Mouse (Mus musculus) adrenal gland, adult 8-10 months (tissue): ENCODE results near the gene Gm17409. TPM values are rescaled to one million over a fixed set of nuclear protein-coding genes. Genes with fewer than 3 reads are reported as not detected.

ENCODE experiments used
- DNase-seq: peaks from one replicate; pipeline ENCODE4 v3.0.0; 2022
- total RNA-seq, 4 experiments: library from RNA; stranded (reverse); gene quantifications; 2 replicates each; pipeline ENCODE4 v1.2.4; 2022

Gm17409 gene
- not detected for total RNA-seq

DNA sequence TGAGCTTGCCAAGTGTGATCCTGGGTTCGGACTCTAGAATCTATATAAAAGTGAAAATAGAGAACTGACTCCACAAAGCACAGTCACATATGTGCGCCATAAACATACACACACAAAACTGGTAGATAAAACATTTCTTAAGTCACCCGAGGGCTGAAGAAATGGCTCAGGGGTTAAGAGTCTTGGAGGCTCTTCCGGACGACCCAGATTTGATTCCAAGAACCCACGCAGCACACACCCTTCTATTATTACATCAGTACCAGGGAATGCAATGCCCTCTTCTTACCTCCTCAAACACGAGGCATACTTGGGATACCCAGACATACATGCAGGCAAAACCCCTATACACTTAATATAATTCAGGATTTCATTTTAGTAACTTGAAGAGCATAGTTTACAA is at the start of gene Gm17409:
Gm17409 (plus strand) TSS at position 301 of the 400 bp plus-strand sequence.
- DNase-seq: no peak

DNA sequence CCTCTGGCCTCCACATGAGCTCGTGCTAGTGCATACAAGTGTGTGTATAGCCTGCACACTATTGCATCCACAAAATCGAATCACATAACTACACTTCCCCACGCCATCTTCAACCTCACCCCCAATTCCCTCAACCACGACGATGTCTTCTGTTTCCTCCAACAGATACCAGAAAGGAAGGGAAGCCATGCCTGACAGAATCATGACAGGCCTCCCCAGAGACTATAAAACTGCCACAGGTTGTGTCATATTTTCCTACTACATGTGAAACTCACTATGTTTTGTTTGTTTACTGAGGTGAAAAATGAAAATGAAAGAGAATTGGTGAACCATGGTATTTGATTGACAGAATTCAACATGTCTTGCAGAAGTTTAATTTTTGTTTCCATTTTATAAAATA is 46.6 kb upstream of the Gm17409 start:
- no peak for DNase-seq

GRCm38 (mm10) chr2:58425436-58426004 is 44.4 kb upstream of the Gm17409 start:
- DNase-seq: no peak

GRCm38 (mm10) chr2:58432211-58432610 is 37.7 kb upstream of the Gm17409 start:
- DNase-seq: no peak

DNA sequence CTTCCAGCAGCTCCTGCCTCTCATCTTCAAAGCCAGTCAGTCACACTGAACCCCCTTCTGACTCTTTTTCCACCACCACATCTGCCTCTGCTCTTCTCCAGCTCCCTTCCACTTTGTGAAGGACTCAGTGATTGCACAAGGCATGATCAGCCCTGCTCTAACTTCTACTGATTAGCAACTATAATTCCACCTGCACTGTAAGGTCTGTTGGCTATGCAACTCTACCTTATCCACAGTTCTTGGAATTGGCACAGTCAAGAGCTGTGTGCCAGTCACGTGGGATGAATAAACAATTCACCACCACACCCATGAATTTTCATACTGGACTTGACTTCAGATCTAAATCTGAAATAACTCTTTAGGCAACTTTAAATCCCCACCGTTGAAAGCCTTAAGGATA is 36.6 kb upstream of the Gm17409 start:
- no peak for DNase-seq

DNA sequence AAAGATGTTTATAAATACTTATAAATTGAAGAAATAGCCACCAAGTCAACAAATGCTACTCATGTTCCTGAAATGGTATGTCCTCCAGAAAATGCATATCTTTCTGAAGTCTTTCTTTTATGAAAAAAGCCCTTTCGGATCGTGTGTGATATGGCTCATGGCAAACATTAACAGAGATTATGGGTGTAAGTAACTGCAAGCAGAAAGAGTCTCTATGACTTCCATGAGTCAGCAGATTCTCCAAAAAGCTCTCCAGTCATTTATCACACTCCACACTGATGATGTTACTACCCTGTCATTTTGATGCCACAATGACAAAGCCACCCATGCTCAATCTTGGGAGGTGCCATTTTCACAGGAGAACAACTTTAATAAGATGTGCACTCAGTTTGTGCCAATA is 35.5 kb upstream of the Gm17409 start:
- no peak for DNase-seq

- no peak for DNase-seq
Observed at GRCm38 (mm10) chr2:58435507-58435906, 34.4 kb upstream of the Gm17409 start.

- no peak for DNase-seq
Observed at GRCm38 (mm10) chr2:58436911-58437310, 33.0 kb upstream of the Gm17409 start.

- DNase-seq: no peak
Observed at GRCm38 (mm10) chr2:58443163-58443562, 26.8 kb upstream of the Gm17409 start.

DNA sequence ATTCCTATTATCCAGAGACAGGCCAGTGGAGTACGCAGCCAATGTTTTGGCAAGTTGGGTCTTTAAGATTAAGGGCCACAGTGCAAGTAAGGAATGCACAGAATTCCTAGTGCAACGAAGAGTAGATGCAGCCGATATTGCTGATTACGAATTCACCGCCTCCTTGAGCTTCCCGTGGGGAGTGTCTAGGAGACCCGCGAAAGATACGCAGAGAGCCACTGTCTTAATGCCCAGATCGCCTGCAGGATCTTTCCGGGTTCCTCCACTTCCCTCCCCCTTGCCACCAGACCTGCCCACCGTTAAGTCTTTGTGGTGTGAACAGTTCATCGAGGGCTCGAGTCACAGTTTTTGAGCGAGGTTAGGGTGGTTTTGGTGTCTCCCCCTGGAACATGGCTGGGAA is 22.9 kb upstream of the Gm17409 start:
- no peak for DNase-seq

- no peak for DNase-seq
Observed at GRCm38 (mm10) chr2:58454095-58454865, 15.6 kb upstream of the Gm17409 start.

- peak; percentile 21 for DNase-seq
Observed at GRCm38 (mm10) chr2:58456843-58457487, 13.0 kb upstream of the Gm17409 start.

- DNase-seq: no peak
Observed at GRCm38 (mm10) chr2:58457488-58457865, 12.4 kb upstream of the Gm17409 start.

DNA sequence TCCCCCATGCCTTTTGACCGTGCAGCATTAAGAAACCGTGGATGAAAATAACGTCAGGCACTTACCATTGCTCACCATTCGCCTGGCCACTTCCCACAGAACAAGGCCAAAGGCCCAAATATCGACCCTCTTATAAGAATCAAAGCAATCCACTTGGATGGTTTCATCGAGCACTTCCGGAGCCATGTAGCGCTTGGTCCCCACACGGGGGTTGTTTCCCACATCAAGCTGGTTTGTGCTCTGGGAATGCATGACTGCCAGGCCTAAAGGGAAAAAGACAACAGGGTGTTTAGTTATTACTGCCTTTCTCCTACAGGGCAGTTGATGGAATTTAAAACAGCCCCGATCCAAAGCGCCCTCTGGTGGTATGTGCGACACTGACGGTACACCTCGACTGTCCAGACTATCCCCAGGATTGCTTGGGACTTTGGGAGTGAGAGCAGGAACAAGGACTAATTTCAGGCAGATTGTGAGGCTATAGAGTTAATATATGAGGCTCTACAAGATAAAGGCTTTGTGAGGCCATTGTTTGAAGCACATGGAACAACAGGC is 11.0 kb upstream of the Gm17409 start:
- DNase-seq: peak; percentile 25

DNA sequence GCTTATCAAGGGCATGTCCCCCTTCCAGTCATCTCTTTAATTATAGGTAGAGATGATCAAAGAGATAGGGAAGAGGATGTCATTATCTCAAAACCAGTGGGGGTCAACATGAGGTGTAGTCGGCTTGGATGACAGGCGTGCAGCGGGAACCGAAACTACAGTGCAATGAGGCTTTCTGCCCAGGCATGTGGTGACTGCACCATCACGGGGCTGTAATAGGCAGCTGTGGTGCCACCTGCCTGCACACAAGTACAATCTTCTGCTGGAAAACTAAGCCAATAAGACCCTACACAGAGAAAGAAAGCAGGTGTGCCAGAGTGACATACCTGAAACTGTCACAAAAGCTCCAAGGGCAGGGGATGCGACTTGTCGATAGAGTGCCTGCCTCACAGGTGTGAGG is 374 bp downstream of the Gm17409 start:
- DNase-seq: no peak

DNA sequence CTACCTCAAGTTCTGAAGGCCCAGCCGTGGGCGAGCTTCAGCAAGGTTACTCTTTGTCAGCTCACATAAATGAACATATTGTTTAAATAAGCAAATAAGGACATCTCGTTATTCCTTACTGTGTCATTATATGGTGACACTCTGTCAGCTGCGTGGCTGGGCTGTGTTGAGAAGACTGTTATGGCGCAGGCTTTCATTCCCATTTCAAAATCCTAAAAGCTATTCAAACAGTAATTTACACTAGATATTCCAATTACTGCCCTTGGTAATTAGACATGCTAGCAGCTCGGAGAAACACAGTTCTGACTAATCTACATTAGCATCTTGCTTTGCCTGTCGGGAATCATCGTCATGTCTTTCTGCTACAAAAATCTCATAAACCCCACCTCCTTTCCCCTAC is 5.7 kb downstream of the Gm17409 start:
- no peak for DNase-seq

DNA sequence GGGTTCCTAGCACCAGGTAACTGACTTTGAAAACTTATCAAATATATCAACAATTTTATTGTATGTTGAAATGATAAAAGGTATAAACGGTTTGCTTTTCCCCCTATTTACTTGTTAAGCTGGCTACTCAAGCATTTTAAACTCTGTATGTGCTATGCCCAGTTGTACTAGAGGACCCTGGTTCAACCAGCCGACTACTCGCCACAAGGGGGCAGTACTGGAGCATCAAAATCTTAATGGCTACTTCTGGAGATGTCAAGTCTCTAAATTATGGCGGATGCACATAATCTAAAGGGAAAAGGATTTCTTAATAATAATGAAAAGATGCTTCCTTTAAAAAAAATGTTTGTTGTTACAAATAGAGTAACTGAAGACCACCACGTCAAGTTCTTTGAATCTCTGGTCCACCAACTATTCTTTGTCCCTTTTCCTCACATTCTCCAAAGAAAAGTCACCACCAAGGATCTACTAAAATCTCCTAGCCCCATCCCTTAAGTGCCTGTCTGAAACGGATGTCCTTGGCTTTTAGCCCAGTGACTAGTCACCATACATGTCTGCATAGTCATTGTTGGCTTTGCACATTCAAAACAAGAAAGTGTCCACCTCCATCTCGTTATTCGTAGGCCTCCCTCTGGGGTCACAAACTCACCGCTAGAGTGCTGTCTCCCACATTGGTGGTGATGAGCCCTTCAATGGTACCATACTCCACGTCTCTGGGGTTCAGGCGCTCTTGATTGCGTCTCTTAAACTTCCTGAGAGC is 7.2 kb downstream of the Gm17409 start:
- peak; percentile 75 for DNase-seq

DNA sequence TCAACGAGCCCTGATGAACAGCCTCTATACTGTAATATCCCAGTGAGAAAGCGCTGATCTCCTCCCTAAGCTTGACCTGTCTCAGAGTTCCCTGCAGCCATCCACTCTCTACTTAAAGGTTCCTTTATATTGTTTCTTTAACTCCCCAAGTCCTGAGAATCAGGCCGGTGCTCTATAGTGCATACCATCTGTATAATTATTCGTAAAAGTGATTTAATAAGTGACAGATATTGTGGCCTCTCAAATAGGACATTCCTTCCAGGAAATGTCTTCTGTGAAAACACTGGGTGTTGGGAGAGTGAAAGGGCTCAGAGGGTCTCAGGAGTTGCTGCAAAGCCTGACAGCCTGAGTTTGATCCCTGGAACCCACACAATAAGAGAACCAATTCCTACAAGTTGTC is 8.2 kb downstream of the Gm17409 start:
- no peak for DNase-seq

GRCm38 (mm10) chr2:58479536-58479935 is 9.6 kb downstream of the Gm17409 start:
- no peak for DNase-seq

GRCm38 (mm10) chr2:58480764-58481163 is 10.8 kb downstream of the Gm17409 start:
- no peak for DNase-seq

GRCm38 (mm10) chr2:58481450-58482100 is 11.7 kb downstream of the Gm17409 start:
- DNase-seq: no peak

DNA sequence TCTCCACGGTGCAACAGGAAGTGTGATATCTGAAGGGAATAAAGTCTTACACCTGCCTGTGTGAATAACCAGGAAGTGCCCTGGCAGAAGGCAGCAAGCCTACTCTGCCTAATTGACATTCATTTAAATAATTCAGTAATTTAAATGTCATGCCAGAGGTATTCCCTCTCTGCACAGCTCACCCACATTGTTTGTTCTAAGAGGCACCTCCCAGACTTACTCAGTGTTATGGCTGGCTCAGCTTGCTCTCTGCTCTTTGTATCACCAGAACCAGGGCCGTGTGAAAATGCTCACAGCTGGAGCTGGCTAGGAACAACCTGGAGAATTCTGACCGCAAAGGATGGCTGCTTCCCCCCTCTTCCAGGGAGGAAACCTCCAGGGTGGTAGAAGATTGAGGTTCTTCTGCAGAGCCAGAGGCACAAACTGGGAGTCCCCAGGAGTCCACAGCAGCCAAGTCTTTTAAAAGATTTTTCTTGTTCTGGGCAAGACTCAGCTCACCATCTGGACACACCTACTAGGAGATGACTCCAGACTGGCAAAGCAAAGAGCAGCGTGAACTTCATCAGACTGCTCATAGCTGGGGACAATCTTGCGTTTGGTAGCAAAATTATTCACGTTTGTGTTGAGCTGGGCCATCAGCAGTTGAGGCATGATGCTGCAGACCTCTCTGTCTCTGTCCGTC is 14.5 kb downstream of the Gm17409 start:
- no peak for DNase-seq
